Mouse (Mus musculus) mouse embryonic stem cell (cell line): ENCODE results near the gene Tnc.

ENCODE experiments used
- in situ Hi-C, 2 experiments: fragments of 300-500 bp; cut with MboI; formaldehyde crosslinking; loops; 1 replicate in 1 of 2; 3 replicates in 1 of 2; pipeline ENCODE4 v1.14.3; 2019 to 2020; ENCODE audit warnings: low sequenced_read_pairs in 2 of 2, low pct_unique_long_range_greater_than_20kb in 1 of 2, mixed read lengths in 1 of 2; ENCODE audit not compliant: unreplicated experiment in 1 of 2

Gene Tnc

GRCm38 (mm10) chr4:63982425-63983097, 64.3 kb downstream of the Tnc start:
- in situ Hi-C loops: no loop called here

DNA sequence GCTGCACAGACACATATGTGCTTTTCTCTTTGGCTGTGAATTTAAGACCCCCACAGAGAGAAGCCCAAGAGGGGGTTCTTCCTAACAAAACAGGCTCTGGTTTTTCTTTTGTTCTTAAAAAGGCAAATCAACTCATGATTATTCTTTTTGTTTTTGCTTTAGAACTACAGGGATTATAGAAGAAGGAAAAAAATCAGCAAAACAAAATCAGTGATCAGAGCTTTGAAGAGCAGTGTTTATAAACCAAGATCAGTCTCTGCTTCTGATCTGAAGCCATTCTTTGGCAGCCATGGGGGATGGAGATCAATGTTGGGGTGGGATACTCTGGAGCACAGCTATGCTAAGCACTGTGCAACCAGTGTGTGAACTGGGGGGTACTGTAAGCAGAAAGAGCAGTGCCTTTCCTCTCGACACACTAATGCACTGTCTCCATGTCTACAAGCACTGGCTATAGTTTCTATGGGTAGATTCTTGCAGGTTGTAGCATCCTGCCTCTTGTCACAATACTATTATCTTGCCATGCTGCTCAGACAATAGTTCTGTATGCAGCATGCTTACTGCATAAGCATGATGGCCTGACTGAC, 66.5 kb downstream of the Tnc start:
- in situ Hi-C loops: no loop called here

DNA sequence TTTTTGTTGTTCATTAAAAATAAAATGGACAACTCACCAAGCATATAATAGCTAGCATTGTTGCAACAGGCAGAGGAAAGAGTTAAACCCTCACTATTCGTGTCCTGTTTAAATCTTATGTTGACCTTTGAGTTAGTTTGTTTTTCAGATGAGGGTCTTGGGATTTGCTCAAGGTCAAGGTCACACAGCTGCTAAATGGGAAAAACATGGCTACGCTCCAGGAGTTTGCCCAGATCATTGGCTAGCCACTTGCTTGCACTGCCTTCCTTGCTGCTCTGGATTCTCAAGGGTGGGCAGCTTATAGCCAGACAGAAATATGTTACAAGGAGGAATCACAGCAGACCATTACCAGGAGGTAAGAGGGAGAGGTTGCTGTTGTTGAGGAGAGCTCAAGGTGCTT, 67.2 kb downstream of the Tnc start:
- in situ Hi-C loops: no loop called here

DNA sequence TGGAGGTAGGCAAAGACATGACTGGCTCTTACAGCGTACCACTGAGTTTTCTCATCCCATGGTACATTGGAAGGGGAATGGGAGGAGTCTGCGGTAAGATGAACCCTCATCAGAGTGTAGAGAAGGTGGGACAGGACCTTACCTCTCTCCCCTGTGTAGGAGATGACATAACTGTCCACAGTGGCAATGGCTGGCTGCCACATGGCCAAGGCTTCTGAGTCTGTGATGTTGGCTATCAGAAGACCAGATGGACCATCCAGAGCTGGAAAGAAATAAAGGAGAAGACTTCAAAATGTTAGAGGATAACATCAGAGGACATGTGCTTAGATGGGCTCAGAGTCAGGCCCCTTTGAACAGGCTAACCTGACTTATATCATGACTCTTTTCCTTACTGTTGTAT, 74.3 kb downstream of the Tnc start:
- in situ Hi-C loops: no loop called here

GRCm38 (mm10) chr4:63971762-63972161, 75.1 kb downstream of the Tnc start:
- in situ Hi-C loops: no loop called here

DNA sequence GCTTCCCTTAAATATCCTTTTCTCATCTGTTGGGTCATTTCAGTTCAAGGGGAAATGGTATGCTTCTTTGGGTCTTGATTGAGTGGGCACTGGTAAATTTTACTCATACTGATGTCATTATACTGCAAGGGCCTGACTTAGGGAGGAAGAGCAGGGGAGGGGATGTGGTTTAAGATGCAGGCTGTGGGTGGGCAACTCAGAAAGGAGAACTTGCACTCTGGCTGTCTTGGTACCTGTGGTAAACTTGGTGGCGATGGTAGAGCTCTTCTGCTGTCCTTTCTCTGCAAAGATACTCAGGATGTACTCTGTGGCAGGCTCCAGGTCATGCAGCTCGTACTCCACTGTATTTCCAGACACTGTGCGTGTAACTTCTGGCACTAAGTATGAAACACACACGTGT, 75.9 kb downstream of the Tnc start:
- in situ Hi-C loops: no loop called here

DNA sequence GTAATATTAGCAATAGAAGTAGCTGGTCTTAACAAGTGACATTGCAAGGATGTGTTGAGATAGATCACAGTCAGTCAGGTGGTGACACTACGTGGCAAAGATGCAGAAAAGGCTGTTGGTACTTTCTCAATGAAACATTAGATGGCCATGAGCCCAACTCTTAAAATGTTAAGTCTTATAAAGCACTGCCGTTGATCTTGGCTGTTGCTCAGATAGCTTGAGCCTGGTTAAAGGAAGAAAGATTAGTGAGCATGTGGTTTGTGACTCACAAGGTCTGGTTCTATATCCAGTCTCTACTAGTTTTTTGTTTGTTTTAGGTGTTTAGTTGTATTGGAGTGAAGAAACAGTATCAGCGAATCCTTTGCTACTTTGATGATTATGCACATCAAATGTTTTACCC, 76.9 kb downstream of the Tnc start:
- in situ Hi-C loops: no loop called here

DNA sequence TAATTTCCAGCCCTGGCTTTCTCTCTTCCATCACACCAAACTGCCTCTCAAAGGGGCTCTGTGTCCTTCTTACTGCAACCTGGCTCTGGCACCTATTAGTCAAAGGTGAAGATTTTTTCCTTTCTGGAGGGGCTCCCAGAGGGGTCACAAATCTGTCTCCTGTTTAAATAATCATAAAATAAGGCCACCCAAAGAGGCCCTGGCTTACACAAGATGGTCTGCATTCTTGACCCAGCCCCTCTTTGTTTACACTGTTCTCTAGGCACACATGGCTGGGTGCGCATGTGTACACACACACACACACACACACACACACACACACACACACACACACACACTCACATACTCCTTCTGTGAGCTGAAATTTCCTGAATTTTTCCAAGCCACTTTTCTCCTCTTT, 83.4 kb downstream of the Tnc start:
- in situ Hi-C loops: no loop called here

GRCm38 (mm10) chr4:63961858-63962468, 84.9 kb downstream of the Tnc start:
- in situ Hi-C loops: no loop called here

GRCm38 (mm10) chr4:63958601-63959000, 88.2 kb downstream of the Tnc start:
- in situ Hi-C loops: no loop called here

DNA sequence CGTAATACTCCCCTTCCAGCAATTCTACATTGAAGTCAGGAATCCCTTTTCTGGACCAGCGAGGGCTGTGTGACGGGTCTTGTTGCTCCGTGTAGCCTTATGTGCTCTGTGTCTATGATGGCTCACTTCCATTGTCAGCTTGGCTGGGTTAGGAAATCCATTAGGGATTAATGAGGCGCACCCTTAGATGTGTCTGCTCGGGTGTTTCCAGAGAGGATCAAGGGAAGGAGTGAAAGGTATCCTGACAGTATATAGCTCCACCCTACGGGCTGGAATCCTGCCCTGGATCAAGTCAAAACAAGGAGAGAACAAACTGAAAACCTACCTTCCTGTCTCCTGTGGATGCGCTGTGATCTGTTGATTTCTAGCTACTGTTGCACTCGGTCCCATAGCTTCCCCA, 96.8 kb downstream of the Tnc start:
- in situ Hi-C loops: no loop called here

GRCm38 (mm10) chr4:63948688-63949073, 98.1 kb downstream of the Tnc start:
- in situ Hi-C loops: loop anchor here (25.0 kb wide), 3 partner anchors 436 to 586 kb away; partner anchors contain the start of genes Akna (in 1 of the 2), Orm2 (in 1 of the 2) and Orm3 (in 1 of the 2)

GRCm38 (mm10) chr4:63948066-63948687, 98.6 kb downstream of the Tnc start:
- in situ Hi-C loops: loop anchor here (25.0 kb wide), 3 partner anchors 436 to 586 kb away; partner anchors contain the start of genes Akna (in 1 of the 2), Orm2 (in 1 of the 2) and Orm3 (in 1 of the 2)

DNA sequence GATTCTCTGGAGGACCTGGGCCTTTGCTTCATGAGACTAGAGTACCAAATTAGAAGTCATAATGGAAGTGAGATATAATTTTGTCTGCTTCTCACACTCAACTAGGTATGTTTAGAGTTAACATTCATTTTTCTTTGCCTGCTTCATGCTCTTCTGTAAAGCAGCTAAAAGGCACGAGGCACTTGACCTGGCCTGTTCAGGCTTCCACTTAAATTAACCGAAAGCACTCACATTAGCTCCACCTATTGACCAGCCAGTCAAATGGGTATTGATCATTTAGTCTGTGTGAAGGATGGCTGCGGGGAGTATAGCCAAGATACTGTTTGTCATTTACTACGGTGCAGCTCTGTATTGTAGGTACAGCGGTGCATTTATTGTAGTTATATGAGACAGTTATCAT, 103.0 kb downstream of the Tnc start:
- in situ Hi-C loops: loop anchor here (25.0 kb wide), 3 partner anchors 432 to 582 kb away; partner anchors contain the start of genes Akna (in 1 of the 2), Orm2 (in 1 of the 2) and Orm3 (in 1 of the 2)

- in situ Hi-C loops: loop anchor here (25.0 kb wide), 3 partner anchors 431 to 581 kb away; partner anchors contain the start of genes Akna (in 1 of the 2), Orm2 (in 1 of the 2) and Orm3 (in 1 of the 2)
Observed at GRCm38 (mm10) chr4:63942875-63943274, 103.9 kb downstream of the Tnc start.

DNA sequence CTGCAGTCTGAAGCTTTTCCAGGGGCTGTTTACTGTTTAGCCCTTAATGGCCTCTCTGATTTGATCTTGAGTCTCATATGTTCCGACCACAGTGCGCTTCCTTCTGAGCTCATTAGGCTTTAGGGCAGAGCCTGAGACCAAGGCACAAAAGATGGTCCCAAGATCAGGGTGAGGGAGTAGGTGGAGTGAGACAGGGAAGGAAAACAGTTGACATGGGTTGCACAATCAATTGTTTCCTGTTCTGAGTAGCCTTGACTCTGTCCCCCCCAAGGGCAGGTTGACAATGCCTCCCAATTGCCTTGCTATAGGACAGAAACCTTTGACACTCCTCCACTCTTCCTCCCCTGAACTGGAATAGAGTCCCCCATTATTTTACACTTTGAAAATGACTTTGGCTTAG, 105.4 kb downstream of the Tnc start:
- in situ Hi-C loops: loop anchor here (25.0 kb wide), 3 partner anchors 429 to 579 kb away; partner anchors contain the start of genes Akna (in 1 of the 2), Orm2 (in 1 of the 2) and Orm3 (in 1 of the 2)

- in situ Hi-C loops: loop anchor here (25.0 kb wide), 3 partner anchors 427 to 577 kb away; partner anchors contain the start of genes Akna (in 1 of the 2), Orm2 (in 1 of the 2) and Orm3 (in 1 of the 2)
Observed at GRCm38 (mm10) chr4:63939428-63939827, 107.4 kb downstream of the Tnc start.

DNA sequence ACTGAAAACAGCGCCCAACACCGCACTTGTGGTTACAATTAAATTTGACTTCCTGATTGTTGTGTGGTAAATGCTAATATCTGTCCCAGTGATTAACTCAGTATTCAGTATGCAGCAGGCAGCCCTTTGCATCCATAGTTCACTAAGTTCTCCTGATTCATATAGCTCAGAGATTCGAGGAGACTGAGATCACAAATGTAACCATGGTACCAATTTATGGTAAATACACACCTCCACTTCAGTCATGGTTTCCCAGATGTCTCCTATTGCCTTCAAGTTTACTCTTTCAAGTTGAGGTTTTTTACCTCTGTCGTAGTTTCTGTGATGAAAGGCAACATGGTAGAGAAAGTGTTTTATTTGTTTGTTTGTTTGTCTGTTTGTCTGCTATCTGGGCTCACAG, 110.9 kb downstream of the Tnc start:
- in situ Hi-C loops: loop anchor here (25.0 kb wide), 3 partner anchors 424 to 574 kb away; partner anchors contain the start of genes Akna (in 1 of the 2), Orm2 (in 1 of the 2) and Orm3 (in 1 of the 2)

- in situ Hi-C loops: loop anchor here (25.0 kb wide), 3 partner anchors 423 to 573 kb away; partner anchors contain the start of genes Akna (in 1 of the 2), Orm2 (in 1 of the 2) and Orm3 (in 1 of the 2)
Observed at GRCm38 (mm10) chr4:63935314-63935713, 111.5 kb downstream of the Tnc start.
